In genomic region chr5:144885968-144886650, GRCm38 (mm10) we compare ENCODE assay signal across 20 mouse cellular contexts.
"Had no signal": no experiment of that assay in that cellular context is flagged by ENCODE, and none has a peak within 500 bp of the region (broad histone marks: within the 10 kb centered on the region; RNA-seq: fewer than 3 reads in every experiment).

No protein-coding gene starts in this region.

- DNase-seq: kidney, adult 11 months; kidney, adult 8-10 months; kidney, postnatal 10 days; kidney, postnatal 36 days; layer of hippocampus, postnatal 36 days; left cerebral cortex, postnatal 4 days; lung, embryonic 14.5 days; thymus, adult 2 months; thymus, postnatal 14 days; thymus, postnatal 4 days had no signal

- H3K9me3 ChIP-seq: kidney, embryonic 15.5 days; limb, embryonic 15.5 days; liver, embryonic 15.5 days; midbrain, embryonic 15.5 days had no signal

- H3K4me3 ChIP-seq: kidney, embryonic 15.5 days; left cerebral cortex, adult 2 months; limb, embryonic 12.5 days; limb, embryonic 15.5 days; liver, embryonic 15.5 days; midbrain, embryonic 12.5 days; midbrain, embryonic 15.5 days had no signal

- H3K27me3 ChIP-seq: kidney, embryonic 15.5 days; limb, embryonic 12.5 days; limb, embryonic 15.5 days; liver, embryonic 15.5 days; midbrain, embryonic 12.5 days; midbrain, embryonic 15.5 days had no signal

- H3K4me1 ChIP-seq: kidney, embryonic 15.5 days; limb, embryonic 12.5 days; limb, embryonic 15.5 days; liver, embryonic 15.5 days; midbrain, embryonic 12.5 days; midbrain, embryonic 15.5 days had no signal

- ATAC-seq: inflammation-experienced regulatory T-cells, adult 6 months; lung, postnatal 0 days; midbrain, embryonic 15.5 days had no signal

- H3K4me2 ChIP-seq: kidney, embryonic 15.5 days; limb, embryonic 12.5 days; limb, embryonic 15.5 days; liver, embryonic 15.5 days; lung, embryonic 14.5 days; midbrain, embryonic 12.5 days; midbrain, embryonic 15.5 days had no signal

- H3K9ac ChIP-seq: kidney, embryonic 15.5 days; limb, embryonic 12.5 days; limb, embryonic 15.5 days; liver, embryonic 15.5 days; lung, embryonic 14.5 days; midbrain, embryonic 12.5 days; midbrain, embryonic 15.5 days had no signal

- H3K27ac ChIP-seq: kidney, embryonic 15.5 days; left cerebral cortex, adult 2 months; limb, embryonic 12.5 days; limb, embryonic 15.5 days; liver, embryonic 15.5 days; macrophage; midbrain, embryonic 12.5 days; midbrain, embryonic 15.5 days had no signal
